Mouse (Mus musculus) gastrocnemius, postnatal 10 days (tissue): ENCODE measurements around the gene Iqgap1. TPM values are rescaled to one million over a fixed set of nuclear protein-coding genes. Genes with fewer than 3 reads are reported as not detected.
A peak's percentile ranks its signal among the peaks of the same experiment; 100 is the strongest.
"Not testable (repeated sequence)": the region's sequence is repeated elsewhere in the genome, so short reads cannot be mapped to it uniquely, and the experiment has no call there.

Experiments used
- DNase-seq: peaks from one replicate; pipeline ENCODE4 v3.0.0; 2021; ENCODE audit warnings: mixed read lengths
- total RNA-seq, 2 experiments: library from RNA; stranded (reverse); gene quantifications; 2 replicates each; pipeline ENCODE4 v1.2.3; 2021

Iqgap1 gene
- total RNA-seq, 2 experiments from 2014 or later: 38.7 to 60.1 TPM

DNA sequence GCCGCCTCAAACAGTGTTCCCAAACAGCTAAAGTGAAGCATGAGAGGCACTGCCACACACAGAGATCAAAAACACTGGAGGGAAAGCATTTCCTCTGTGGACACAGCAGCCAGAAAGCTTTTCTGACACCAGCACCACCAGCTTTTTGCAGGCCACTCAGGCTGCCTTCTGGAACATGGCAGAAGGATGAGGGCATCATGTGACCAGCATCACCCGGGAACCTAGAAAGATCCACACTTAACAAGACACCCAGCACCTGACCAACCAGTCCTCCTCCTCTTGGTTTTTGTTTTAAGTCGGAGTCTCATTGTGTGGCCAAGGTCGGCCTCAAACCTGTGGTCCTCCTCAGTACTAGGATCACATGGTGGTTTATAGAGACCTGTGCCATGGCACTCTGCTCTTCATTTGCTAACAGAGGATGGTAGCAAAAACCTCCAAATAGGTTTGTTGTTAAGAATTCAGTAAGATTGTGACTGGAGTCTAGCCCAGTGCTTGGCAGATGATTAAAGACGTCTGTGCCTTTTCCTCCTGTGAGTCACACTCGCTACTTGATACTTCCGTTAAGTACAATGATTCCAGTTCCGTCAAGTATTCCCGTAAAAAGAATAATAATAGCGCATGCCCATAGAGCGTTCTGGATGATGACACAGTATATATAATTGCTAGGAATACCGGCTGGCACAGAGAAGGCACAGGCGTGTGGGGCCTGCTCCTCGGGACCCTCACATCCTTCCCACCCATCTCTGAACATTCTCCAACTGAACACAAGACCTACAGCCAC is 51.8 kb downstream of the Iqgap1 start:
- DNase-seq: no peak

DNA sequence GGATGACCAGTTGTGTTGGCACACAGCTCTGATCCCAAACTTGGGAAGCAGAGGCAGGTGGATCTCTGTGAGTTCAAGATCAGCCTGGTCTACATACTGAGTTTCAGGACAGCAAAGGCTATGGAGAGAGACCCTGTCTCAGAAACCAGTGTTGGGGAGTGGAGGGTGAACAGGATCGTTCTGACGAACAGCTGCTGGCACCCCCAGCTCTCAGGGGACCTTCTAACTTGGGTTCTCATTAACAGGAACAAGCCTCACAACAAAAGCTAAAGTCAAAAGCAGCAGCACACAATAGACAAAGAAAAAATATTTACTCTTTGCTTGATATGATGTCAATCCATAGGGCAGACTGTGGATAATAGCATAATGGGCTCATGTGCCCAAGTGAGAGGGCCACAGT is 55.3 kb downstream of the Iqgap1 start:
- no peak for DNase-seq

DNA sequence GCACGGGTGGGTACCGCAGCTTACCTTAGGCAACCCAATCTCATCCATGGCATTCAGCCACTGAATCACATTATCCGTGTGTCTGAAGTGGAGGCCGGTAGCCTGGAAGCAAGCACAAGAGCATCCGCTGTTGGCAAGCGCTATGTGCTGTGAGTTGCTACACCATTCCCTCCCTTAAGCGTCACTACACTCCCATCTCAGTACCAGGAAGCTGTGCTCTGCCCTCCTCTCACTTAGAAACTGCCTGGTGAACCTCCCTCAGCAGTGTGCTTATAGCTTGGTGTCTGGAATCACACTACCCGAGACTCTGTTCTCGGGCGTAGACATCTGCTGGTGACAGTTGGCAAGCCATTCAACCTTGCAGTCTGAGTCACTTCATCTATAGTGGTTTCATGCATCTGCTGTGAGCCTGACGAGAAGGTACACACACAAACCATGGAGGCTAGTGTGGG is 58.9 kb downstream of the Iqgap1 start:
- DNase-seq: no peak

DNA sequence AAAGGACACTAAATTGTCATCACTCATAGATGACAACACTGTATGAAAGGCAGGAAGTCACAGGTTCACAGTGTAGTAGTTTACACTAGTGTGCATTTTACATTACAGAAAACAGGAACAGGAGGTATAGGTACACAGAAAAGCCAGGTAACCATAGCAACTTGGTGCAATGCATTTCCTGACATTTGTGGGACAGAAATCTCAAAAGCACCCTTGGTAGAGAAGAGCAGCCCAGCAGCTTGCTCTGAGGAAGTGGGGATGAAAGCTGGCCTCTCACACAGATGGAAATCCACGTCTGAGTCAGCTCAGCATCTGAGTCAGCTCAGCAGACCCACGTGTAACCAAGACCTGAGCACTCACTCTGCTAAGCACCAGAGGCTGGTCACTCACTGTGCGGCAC is 59.7 kb downstream of the Iqgap1 start:
- no peak for DNase-seq

DNA sequence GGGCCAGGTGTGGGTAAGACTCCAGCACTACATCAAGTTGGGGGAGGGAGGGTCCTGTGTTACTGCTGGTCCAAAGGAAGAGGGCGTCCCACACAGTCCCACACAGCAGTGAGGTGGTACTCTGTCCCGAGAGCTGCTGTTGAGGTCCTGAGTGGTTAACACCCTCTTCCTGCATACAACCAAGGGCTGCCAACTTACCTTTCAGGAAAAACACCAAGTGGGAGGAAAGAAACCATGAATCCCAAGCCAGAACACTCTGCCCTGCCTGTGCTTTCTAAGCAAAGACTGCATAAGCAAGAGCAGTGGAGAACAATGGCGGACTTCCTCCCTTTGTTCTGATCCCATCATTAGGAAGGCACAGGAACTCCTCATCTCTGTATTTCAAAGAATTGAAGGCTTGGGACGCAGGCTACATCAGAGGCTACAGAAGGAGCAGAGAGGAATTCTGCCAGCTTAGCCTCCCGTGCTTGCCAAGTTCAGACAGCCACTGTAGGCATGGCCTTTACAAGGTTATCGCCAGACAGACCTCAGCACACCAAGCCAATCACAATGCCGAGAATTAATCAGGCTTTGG is 61.8 kb downstream of the Iqgap1 start:
- DNase-seq: no peak

DNA sequence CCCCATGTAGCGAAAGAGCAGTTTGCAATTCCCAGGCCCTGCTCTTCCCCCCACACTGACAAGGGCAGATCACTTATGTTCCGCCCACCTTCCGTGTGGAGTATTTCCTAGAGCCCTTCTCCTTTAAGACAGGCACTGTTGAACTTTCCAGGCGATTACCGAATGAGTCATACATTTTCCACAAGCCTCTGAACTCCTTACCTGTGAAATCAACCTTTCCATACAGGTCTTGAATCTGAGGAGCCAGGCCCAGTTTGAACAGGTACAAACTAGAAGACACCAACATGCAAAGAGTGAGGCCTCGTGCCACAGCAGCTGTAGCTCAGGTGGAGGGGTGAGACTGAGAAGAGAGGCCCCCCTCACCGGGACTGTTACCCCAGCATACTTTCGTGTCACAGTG is 63.5 kb downstream of the Iqgap1 start:
- DNase-seq: no peak

DNA sequence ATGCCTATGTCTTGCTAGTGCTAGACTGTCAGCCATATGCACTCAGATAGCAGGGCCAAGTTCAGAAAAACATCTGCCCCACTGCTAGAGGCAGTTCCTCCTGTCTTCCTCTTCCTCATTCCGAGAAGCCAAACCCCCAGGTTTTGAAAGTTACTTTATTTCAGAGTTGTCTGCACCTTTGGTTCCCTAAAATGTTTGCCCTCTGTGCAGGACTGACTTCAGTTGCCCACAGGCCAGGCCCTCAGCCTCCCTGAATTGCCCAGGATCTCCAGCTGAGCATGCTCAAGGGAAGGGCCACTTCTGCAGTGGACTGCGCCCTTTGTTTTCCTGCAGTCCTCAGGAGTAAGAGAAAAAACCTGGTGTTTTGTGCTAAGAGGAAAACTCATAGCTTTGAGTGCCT is 71.7 kb downstream of the Iqgap1 start:
- DNase-seq: no peak

DNA sequence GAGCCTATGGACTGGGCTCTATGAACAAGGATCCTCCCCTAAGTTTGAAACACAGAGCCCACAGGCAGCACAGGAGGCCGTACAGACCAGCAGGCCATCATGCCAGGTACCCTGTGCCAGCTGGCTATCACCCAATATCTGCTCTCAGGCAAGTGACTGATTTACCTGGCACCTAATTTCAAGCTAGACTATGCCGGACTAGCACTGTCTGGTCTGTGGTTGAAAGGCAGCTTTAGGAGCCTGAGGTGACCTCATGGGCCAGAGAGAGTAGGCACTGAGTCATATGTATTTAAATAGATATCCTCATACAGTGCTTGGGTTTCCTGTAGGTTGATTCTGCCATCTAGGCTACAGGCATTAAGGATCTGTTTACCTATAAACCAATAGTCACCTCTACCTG is 72.2 kb downstream of the Iqgap1 start:
- DNase-seq: peak; percentile 38

DNA sequence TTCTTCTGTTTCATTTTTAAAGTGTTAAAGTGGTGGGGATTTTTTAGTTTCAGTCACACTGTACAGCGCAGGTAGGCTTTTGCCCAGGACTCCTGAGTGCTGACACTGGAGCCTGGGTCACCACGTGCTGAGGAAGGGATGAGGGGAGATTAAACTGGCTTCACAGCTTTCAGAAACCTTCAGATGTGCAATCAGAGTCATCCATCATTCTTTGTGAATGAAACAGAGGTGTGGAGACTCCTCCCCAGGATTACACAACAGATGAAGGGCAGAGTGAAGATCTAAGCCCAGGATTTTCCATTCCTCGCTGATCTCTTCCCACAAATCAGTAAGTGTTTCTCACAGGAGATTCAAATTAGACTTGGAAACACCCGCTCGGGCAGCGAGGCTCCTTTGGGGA is 76.2 kb downstream of the Iqgap1 start:
- DNase-seq: no peak

DNA sequence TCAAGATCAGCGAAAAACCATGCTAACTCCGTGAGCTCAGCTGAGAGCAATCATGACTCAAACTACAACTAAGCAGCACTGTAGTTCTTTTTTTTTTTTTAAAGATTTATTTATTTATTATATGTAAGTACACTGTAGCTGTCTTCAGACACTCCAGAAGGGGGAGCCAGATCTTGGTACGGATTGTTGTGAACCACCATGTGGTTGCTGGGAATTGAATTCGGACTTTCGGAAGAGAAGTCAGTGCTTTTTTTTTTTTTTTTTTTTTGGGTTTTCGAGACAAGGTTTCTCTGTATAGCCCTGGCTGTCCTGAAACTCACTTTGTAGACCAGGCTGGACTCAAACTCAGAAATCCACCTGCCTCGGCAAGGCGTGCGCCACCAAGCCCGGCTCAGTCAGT is 76.7 kb downstream of the Iqgap1 start:
- DNase-seq: not testable (repeated sequence)

DNA sequence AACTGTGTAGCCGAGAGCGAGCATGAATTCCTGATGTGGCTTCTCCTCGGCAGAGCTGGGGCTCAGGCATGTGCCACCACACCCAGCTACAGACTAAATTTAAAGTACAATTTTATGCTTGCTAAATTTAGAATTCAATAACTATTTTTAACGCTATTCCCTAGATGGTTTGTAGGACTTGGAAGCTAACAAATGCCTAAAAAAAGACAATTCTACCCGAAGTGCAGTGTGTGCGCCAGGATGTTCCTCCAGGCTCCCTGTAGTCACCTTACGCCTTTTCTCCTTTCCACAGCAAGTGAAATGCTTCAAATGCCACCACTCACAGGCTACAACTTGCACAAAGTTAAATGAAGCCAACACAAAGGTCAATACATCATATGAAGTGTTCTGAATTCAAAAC is 78.4 kb downstream of the Iqgap1 start:
- DNase-seq: no peak

DNA sequence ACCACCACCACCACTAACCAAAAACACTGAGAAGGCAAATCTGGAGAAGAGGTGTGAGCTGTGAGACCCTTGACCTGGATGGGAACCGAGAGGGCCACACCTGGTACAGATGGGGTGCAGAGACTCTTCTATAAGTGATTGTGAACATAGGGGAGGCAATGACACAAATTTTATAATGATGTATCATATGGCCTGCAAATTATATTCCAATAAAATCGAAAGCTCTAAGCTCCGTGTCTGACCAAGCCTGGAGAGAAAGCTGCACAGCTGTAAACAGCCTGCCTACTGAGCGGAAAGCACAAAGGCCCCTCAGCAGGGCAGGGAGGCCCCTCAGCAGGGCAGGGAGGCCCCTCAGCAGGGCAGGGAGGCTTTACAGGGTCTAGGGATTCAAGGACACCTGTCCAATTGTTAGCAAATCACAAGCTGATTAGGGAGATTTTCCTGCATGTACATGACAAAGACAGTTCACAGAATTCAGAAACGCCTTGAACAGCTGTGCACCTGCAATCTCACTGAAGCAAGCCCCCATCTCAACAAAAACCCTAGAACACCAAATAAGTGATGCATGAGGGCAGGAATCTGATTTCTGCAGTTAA is 79.5 kb downstream of the Iqgap1 start:
- DNase-seq: no peak

DNA sequence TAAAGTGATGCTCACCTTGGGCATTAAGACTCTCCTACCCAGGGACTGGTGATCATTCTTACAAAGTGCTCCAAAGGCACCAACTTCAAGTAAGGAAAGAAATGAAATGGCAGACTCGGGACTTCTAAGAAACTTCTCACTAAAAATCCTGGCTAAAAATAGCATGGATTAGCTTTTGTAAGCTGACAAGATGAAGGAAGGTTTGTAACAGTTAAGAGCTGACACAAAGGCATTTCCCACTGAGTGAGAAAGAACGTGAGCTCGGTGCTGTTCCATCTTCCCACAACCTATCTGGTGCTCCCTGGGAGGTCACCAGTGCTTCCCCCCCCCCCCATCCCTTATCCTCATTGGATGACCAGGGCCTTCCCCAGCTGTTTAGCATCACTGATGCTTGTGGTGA is 80.0 kb downstream of the Iqgap1 start:
- DNase-seq: no peak

DNA sequence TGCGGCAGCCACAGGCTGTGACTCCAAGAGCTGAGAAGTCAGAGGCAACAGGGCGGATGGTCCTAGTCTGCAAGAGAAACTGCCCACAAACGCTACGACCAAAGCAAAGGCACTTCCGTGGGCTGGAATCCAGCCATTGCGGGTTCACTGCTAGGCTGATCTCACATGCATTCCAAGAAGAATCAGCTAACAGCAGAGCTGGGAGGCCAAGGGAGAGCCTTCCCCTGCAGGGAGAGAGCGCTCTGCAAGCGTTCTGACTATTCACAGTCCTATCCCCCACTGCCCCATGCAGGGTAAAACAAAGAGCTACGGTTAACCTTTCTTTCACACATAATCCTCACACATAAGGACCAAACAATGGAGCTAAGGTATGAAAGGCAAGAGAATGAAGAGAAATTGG is 80.5 kb downstream of the Iqgap1 start:
- DNase-seq: peak; percentile 26

DNA sequence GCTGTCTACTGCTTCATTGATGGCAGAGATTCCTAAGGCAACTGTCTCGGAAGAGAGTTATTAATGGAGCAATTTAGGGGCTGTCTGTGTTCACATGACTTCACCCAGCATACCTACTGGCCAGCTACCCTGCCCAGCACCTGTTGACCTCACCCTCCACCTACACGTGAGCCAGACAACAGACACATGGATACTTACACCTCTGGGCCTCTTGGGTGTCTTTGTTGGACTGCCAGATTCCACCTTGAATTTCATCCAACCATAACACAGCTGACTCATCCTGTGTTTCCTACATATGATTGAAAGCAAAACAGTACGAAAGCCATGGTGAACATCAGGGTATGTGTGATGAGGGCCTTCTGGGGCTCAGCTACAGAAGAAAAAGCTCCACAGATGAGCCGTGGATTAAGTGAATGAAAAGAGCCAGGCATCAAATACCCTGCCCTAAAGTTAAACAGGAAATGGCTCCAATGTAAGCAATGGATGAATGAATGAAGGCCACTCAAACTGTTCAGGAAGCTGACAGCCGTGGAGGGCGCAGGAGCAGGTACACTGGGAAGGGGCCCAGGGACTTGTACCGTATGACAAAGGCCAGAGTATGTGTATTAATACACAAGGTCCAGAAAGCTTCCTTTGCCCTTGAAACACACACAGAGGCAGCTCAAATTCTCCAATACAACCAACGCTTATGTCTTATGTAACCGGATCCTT is 81.7 kb downstream of the Iqgap1 start:
- DNase-seq: no peak

DNA sequence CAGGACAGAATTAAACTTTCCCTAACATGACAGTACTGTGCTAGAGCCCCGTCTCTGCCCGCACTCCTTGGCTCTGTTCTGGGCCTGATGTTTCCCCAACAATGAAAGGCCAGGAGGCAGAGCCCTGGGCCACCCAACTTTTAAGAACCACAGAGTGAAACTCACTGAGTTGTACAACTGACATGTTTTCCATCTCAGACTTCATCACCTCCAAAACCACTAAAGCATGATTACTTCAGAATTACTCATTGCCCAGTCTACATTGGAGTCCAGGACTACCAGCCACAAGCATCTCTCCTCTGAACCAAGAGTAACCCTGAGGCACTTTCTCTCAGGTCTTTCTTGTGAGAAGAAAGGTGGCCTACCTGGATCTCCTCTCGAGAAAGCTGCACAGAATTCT is 83.1 kb downstream of the Iqgap1 start:
- no peak for DNase-seq

DNA sequence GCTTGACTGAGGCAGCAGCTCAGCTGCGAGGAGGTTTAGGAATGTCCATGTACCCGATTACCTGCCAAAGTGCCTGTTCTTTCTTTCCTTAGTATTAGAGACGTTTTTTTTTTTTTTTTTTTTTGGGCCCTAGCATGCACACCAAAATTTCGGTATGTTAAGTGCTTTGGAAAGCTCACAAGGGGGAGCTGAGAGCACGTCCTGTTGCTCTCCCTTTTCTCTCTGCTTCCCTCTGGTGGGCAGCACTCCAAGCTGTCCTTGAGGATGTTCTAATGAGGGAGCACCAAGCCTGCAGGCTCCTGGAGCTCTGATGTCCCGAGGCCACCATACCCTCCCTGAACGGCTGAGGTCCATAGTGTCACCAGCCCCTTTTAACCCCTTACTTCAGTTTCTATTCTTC is 84.8 kb downstream of the Iqgap1 start:
- peak; percentile 84 for DNase-seq

DNA sequence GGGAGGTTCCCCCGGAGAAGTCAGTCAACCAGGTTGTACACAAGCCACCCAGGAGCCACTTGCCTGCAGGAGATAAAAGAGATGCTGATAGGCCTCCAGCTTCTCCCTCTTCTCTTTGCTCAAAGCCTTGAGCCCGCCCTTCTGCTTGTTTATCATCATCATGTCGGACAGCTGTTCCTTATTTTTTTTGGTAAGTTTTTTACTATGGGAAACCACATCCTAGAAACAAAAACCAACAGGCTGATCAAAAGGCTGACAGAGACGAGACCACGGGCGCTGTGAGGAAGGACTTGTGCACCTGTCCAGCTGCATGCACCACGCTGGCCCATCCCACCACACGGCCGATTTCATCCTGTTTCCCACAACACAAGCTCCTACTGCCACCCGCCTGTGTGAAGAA is 89.6 kb downstream of the Iqgap1 start:
- DNase-seq: no peak

DNA sequence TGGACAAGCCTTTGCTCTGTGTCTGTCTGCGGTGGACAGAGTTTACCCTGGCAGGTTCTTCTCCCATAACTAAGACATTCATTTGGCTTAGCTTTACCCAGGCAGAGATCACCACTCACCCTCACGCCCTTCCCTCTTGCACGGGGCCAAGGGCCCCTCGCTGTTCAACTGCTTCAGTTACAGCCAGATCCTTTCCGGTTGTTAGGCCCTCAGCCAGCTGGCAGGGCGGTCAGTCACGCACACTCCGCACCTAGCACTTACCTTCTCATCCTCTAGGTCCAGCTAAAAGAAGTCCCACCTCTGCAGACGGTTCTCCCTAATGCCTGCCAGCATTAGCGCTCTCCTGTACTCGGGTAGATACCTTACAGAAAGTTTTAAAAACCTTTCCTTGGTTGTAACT is 92.8 kb downstream of the Iqgap1 start:
- DNase-seq: no peak

DNA sequence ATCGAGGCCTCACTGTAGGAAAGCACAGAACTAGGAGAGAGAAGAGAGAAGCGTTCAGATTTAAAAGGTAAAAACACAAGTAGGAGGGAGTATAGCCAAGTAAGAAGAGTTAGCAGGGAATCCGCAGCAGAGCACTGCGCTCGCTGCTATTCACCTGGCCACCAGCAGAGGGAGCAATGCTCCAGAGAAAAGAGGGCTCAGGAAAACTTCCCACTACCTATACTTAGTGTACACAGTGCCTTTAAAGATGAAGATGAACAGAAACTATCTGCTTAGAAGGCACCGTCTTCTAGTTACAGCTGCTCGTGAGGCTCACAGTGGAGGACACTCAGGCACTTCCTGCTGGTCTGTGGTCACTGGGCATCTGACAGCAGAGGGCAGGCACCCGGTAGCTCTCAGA is 96.1 kb downstream of the Iqgap1 start:
- DNase-seq: peak; percentile 83

DNA sequence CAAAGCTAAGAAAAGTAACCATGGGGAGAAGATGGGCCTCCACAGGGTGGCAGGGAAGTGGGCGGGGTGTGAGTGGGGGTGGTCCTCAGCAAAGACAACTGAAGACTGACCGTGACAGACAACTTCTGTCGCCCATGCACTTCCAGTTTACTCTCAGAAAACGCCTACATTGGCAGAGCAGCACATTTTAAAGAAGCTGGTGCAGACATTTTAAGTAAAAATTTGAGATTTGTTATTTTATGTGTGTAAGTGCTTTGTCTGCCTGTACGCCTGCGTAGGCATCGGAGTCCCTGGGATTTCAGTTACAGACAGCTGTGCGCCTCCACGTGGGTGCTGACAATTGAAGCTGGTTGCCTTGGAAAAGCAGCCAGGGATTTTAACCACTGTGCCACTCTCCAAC is 104.7 kb downstream of the Iqgap1 start:
- no peak for DNase-seq

DNA sequence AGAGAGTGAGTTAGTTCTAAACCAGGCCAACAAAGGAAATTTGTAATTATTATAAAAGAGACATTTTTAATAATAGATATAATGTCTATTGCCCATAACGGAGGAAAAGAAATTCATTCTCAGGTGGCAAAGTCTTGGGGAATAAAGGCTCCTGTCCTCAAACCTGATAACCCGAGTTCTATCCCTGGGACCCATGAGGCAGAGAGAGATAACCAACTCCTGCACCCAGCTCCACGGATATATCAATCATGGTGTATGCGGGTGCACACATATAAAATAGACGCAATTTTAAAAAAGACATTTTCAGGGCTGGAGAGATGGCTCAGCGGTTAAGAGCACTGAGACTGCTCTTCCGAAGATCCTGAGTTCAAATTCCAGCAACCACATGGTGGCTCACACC is 106.2 kb downstream of the Iqgap1 start:
- DNase-seq: no peak

DNA sequence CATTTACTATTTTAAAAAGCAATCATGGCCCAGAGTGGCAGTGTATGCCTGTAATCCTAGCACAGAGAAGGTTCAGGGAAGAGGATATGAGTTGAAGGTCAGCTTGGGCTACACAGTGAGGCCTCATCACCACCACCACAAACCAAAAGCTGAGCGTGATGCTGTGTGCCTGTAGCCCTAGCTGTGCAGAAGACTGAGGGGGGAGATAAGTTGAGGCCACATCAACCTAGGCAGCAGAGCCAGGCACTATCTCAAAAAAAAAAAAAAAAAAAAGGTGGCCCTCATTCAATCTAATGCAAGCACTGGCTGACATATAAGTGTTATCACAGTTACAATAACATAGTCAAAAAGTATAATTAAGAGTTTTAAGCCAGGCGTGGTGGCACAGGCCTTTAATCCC is 106.7 kb downstream of the Iqgap1 start:
- no peak for DNase-seq
